8 mouse cellular contexts compared by ENCODE assay signal in the genomic region with DNA sequence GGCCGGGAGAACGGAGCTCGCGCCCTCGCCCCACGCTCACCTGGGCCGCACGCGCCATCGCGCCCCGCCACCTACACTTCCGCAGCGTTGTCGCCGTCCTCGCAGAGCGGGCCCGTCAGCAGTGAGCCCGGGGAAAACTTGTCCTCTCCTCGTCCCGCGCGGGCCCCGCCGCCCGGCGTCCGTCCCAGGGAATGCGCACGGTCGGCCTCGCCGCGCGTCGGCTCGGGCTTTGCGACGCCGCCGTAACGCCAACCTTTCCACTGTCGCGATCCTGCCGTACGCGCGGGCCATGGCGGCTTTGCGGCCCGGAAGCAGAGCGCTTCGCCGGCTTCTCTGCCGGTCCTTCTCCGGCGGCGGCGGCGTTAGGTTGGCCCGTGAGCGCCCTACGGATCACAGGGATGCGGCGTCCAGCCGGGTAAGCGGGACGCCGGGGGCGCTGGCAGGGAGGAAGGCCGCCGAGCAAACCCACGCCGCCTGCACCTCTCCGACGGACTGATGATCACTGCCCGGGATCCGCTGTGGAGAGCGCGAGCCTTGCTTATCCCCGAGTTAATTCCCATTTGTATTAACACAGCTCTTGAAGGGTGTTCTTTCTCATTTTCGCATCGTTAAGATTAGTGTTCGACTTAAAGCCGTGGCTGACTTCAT. TPM values are rescaled to one million over a fixed set of nuclear protein-coding genes. Genes with fewer than 3 reads are reported as not detected.
A peak's percentile ranks its signal among the peaks of the same experiment; 100 is the strongest.
DNase-seq lines count a peak whose midpoint lies in the region; ATAC-seq lines count a peak whose summit lies in the region.

A gene (minus strand): TSS at position 254 of the 648 bp plus-strand sequence.
A gene (plus strand): TSS at position 258 of the 648 bp plus-strand sequence.

- no peaks in the 10 kb centered on the region for H3K27me3 ChIP-seq in intestine, embryonic 14.5 days (replicated peaks; ENCODE audit: control insufficient read depth, insufficient read depth, low read length)
- H3K27me3 ChIP-seq in midbrain, embryonic 10.5 days (ENCODE audit: low read depth, poor library complexity, severe bottlenecking), result no peaks in the 10 kb centered on the region

- peaks cover 32% of the 10 kb centered on the region for H3K36me3 ChIP-seq in intestine, embryonic 14.5 days (ENCODE audit: control insufficient read depth, insufficient read depth, low read length)
- H3K36me3 ChIP-seq in midbrain, embryonic 10.5 days, result peaks cover 55% of the 10 kb centered on the region

- H3K9ac ChIP-seq in intestine, embryonic 14.5 days (ENCODE audit: low read length), result peak within 1 kb of the TSS; percentile 91

- ATAC-seq in intestine, embryonic 14.5 days (replicated peaks; ENCODE audit: low FRiP score, low TSS enrichment, low read depth), result peak; percentile 93

- DNase-seq in adrenal gland, postnatal 10 days, result peak; percentile 95
- DNase-seq in embryo, embryonic 11.5 days (ENCODE audit: low read depth, low spot score), result peak; percentile 81
- peak; percentile 83 to 87 for DNase-seq in gastrocnemius, postnatal 36 days
- DNase-seq in intestine, embryonic 14.5 days (ENCODE audit: low spot score), result peak; percentile 90
- peak; percentile 93 to 94 for DNase-seq in left cerebral cortex, postnatal 36 days (ENCODE audit: low spot score in 2 of 2)
- DNase-seq in midbrain, embryonic 10.5 days (ENCODE audit: low spot score), result peak; percentile 92
- DNase-seq in right cerebral cortex, postnatal 36 days (ENCODE audit: low spot score in 2 of 2), result peak; percentile 85 to 88
- DNase-seq in urinary bladder, postnatal 4 days (ENCODE audit: low spot score in 2 of 2), result peak; percentile 90 to 91

- H3K9me3 ChIP-seq in intestine, embryonic 14.5 days (ENCODE audit: control insufficient read depth, low read length), result no peaks in the 10 kb centered on the region
- no peaks in the 10 kb centered on the region for H3K9me3 ChIP-seq in midbrain, embryonic 10.5 days (replicated peaks)

- intact Hi-C loops in gastrocnemius, postnatal 36 days (cut with DNase I), result loop anchor here (1.0 kb wide), 1 partner anchor 99 kb away; no protein-coding TSS in a partner anchor
- intact Hi-C loops in left cerebral cortex, postnatal 36 days (cut with DNase I), result loop anchor here (5.0 kb wide), 1 partner anchor 46 kb away; no protein-coding TSS in a partner anchor

- peaks cover 13% of the 10 kb centered on the region for H3K4me1 ChIP-seq in intestine, embryonic 14.5 days (replicated peaks; ENCODE audit: control insufficient read depth, insufficient read depth, low read length)
- peaks cover 26% of the 10 kb centered on the region for H3K4me1 ChIP-seq in midbrain, embryonic 10.5 days

- H3K27ac ChIP-seq in intestine, embryonic 14.5 days (ENCODE audit: low read depth), result peak within 1 kb of the TSS; percentile 62
- H3K27ac ChIP-seq in midbrain, embryonic 10.5 days (replicated peaks), result peak within 1 kb of the TSS; percentile 96

- H3K4me2 ChIP-seq in intestine, embryonic 14.5 days (ENCODE audit: low read length), result peak within 1 kb of the TSS; percentile 77

- peak within 1 kb of the TSS; percentile 84 for H3K4me3 ChIP-seq in intestine, embryonic 14.5 days (ENCODE audit: low read depth, low read length)
- peak within 1 kb of the TSS; percentile 99 for H3K4me3 ChIP-seq in midbrain, embryonic 10.5 days

- under 1% methylated on average over 54 of the region's 86 CpGs for WGBS in intestine, embryonic 14.5 days
- under 1% methylated on average over 86 of the region's 86 CpGs for WGBS in midbrain, embryonic 10.5 days

RNA-seq across cellular contexts. Expression of the first gene that starts in this region (rescaled TPM):
- 10 to 100 TPM; 32.1 to 35.4 TPM for total RNA-seq in adrenal gland, postnatal 10 days (2021)
- total RNA-seq in gastrocnemius, postnatal 36 days (2021), result 10 to 100 TPM; 12.4 to 13.5 TPM
- polyA plus RNA-seq in intestine, embryonic 14.5 days (2014; fragmentation: Nextera tagmentation; extraction: Ambion mirVana), result 52.4 and 54.6 TPM in 2 replicates
- 10 to 100 TPM; 57.0 to 57.8 TPM for total RNA-seq in left cerebral cortex, postnatal 36 days (2021)
- 57.2 and 62.0 TPM in 2 replicates for polyA plus RNA-seq in midbrain, embryonic 10.5 days (2016; fragmentation: Nextera tagmentation; extraction: Ambion mirVana)

RNA-seq across cellular contexts. Expression of the second gene that starts in this region (rescaled TPM):
- 10 to 100 TPM; 69.0 to 72.8 TPM for total RNA-seq in adrenal gland, postnatal 10 days (2021)
- 10 to 100 TPM; 34.9 to 38.0 TPM for total RNA-seq in gastrocnemius, postnatal 36 days (2021)
- polyA plus RNA-seq in intestine, embryonic 14.5 days (2014; fragmentation: Nextera tagmentation; extraction: Ambion mirVana), result 57.1 and 58.2 TPM in 2 replicates
- total RNA-seq in left cerebral cortex, postnatal 36 days (2021), result 10 to 100 TPM; 39.8 to 41.6 TPM
- polyA plus RNA-seq in midbrain, embryonic 10.5 days (2016; fragmentation: Nextera tagmentation; extraction: Ambion mirVana), result 59.8 and 59.9 TPM in 2 replicates

Comparison
In these comparisons a context has a peak if more than half of its experiments do, and no peak if none do; other contexts are left out.
1. Peak in every context shown above with its lines: DNase-seq, ATAC-seq, H3K4me3 ChIP-seq and H3K27ac ChIP-seq.